Mouse (Mus musculus) layer of hippocampus, postnatal 36 days (tissue): ENCODE results near the gene Gm44965. TPM values are rescaled to one million over a fixed set of nuclear protein-coding genes. Genes with fewer than 3 reads are reported as not detected.
A peak's percentile ranks its signal among the peaks of the same experiment; 100 is the strongest.

Experiments
- DNase-seq, 2 experiments: peaks; one replicate each; pipeline ENCODE4 v3.0.0; 2022
- total RNA-seq, 2 experiments: library from RNA; stranded (reverse); gene quantifications; 2 replicates each; pipeline ENCODE4 v1.2.3; 2021

Gene Gm44965
- not detected for total RNA-seq

DNA sequence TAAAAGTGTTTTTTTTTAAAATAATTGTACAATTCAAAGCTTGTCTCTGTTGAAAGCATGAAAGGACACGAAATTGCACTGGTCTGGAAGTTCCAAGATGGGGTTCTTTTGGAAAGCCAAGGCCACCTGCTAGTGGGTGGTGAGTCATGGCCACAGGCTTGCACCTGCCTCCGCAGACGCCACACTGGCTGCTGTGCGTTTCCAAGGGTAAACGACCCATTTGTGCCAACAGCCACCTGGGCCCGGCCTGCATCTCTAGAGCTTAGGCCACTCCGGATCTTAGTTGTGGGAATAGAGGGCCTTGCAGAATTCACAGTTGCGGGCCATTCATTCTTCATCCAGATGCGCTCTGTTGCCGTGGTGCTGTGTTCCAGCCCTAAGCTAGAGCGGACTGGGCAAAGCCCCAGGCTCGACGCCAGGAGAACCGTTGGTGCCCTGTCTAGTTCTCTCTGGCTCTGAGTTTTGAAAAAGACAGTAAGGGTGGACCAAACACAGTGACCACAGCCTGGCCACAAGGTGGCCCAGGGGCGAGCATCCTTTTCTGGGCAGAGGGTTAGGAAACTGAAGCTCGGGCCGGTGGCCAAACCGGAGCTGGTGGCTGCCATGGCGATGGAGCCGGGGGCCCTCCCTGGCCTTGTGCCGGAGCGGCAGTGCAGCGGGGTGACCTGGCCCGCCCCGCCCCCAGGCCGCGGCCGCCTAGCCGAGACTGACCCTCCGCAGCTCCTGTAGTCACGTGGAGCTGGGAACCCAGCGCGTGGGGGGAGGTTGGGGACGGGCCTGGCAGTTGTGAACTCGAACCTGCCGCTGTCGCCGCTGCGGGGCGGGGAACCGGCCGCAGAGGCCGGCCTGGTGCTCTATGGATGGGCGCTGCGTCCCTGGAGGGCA lies at the start of gene Gm44965, which contains the start of gene Repin1:
Gm44965 (plus strand) TSS at position 784 of the 885 bp plus-strand sequence.
Repin1 (plus strand) TSS at position 726 of the 885 bp plus-strand sequence.
- DNase-seq: peak; percentile 91 to 93

GRCm38 (mm10) chr6:48545251-48545650 lies 48.5 kb upstream of the Gm44965 start:
- no peak for DNase-seq

DNA sequence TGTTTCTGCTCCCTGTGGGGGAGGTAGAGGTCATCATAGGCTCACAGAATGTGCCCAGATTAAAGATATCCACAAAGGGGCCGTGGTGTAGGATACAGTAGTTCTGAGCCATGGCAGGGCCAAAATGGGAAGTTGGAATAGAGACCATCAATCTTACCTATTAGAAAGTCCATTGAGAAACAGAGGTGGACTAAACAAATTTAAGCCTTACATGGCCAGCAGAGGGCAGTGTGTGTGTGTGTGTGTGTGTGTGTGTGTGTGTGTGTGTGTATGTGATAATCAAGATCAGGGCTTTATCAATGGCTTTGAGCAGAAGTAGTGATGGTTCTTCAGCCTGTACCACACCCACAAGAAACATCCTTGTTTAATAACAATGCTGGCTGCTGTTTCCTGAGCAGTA lies 47.5 kb upstream of the Gm44965 start:
- no peak for DNase-seq

DNA sequence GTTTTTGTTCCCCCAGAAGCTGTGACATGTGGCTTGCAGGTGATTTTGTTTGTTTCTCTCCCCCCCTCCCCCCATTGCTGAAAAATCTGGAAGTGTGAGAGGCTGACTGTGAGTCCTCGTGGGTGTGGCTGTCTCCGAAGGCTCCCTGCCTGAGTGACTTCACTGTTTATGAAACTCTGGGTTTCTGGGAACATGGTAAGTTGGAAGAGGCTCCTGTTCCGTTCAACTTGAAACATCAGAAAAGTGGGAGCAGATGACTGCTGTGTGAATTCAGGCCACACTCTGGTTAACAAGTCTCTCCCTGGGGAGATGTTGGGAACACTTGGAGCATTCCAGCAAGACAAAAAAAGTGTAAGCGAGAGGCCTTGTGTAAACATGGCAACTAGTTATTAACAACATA lies 46.9 kb upstream of the Gm44965 start:
- no peak for DNase-seq

DNA sequence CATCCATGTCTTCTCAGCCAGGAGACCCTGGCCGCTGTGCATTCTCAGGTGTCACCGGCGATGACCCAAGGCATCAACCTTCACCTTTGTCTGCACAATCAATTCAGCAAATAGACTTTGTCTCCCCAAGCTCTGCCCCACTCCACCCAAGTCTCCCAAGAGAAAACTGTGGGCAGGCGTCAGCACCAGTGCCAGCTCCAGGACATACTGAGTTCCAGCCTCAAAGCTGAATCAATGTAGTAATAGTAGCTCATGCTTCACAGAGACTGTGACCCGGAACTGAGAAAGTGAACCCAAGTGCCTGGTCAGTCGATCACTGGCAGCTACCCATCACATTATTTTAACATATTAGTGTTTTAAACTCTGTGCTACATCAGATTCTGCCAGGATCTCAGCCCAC lies 45.4 kb upstream of the Gm44965 start:
- no peak for DNase-seq

DNA sequence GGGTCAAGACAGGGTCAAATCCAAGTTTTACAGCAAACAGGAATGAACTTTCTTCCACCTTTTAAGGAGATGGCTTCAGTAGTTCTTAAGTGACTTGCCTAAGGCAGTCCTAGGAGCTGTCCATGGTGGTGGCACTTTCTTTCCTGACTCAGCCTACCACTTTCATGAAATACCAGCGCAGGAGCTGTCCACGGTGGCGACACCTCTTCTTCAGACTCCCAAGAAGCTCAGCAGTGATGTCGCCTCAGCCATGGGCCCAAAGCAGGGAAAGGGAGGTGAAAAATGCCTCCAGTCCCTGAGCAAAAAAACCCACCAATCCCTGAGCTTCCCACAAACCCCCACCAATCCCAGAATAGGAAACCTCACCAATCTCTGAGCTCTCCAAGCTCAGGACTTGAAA lies 40.8 kb upstream of the Gm44965 start:
- no peak for DNase-seq

- DNase-seq: no peak
Observed at GRCm38 (mm10) chr6:48553819-48554218, 39.9 kb upstream of the Gm44965 start.

DNA sequence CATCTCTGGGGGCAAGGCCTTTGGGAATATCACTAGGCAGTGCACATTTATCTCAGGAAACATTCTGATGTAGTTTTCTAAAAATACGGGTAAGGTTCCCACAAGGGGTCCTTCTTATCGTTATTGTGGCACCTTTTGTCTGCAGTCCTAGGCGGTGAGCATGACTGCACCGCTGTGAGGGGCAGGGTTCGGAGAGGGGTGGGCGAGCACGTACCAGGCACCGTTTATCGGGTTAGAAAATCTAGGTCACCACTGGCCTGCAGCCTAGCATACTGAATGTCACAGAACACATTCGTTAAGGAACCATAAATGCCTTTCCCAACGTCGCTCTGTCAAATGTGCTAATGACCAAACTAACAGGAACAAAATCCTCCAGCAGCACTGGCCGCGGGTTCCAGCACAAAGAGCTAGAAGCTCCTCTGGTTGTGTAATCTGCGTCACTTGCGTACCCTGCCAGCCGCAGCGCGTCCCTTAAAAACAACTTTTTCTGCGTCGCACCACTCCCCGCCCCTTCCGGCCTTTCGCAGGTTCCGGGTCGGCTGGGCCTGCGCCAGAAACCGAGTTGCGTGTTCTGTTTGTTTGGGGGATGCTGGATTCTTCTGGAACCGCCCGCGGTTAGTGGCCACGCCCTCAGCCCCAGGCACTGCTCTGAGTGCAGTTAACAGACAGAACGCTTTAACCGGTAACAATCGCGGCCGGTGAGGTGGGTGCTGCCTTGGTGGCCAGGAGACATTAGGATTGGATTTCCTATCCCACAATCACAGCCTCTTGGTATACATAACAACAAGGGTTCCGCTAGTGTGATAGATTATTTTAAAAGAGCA lies 39.2 kb upstream of the Gm44965 start, which contains the start of gene Lrrc61:
Lrrc61 (plus strand) TSS at position 517 of the 824 bp plus-strand sequence.
- DNase-seq: peak; percentile 97 to 98

- peak; percentile 42 to 44 for DNase-seq
Observed at GRCm38 (mm10) chr6:48555104-48555890, 38.4 kb upstream of the Gm44965 start.

DNA sequence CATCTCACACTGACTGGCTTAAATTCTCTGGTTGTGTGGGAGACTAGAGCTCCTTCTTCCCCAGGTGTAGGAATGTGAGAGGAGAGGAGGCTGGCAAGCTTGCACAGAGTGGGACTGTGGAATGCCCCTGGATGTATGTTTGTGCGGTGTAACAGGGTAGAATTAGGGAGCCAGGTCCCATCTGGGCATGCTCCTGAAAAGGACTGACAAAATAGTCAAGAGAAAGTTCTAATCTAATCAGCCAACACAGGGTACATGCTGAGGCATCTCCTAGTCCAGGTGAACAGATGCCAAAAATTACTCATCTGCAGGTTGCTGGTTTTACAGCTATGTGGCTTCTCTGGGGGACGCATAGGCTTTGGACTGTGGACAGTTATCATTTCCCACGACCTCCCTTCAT lies 37.8 kb upstream of the Gm44965 start:
- no peak for DNase-seq

- no peak for DNase-seq
Observed at GRCm38 (mm10) chr6:48565693-48566310, 27.9 kb upstream of the Gm44965 start.

- DNase-seq: no peak
Observed at GRCm38 (mm10) chr6:48566312-48566711, 27.4 kb upstream of the Gm44965 start.

GRCm38 (mm10) chr6:48568036-48568984 lies 25.4 kb upstream of the Gm44965 start:
- DNase-seq: no peak

GRCm38 (mm10) chr6:48569065-48569807 lies 24.5 kb upstream of the Gm44965 start:
- DNase-seq: no peak

DNA sequence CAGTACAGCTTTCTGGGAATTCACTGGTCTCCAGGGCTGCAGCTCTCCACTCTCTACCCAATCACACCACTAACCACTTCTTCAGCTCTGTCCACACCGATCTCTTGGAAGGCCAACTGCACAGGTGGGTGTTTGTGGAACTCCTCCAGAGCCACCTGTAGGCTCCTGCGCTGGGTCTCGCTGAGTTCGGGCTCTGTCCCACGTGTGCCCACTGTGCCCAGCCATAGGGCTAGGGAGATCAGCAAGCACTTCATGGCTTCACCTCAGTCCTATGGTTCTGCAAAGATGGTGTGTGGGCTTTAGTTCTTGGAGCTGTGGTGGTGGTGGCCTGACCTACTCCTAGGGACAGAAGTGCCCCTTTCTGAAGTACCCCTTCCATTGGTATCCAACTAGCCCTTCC lies 21.7 kb upstream of the Gm44965 start:
- DNase-seq: no peak

- no peak for DNase-seq
Observed at GRCm38 (mm10) chr6:48572572-48573061, 21.1 kb upstream of the Gm44965 start, which contains the start of gene Rarres2. Gene Rarres2, minus strand, starts transcription at chr6:48572789.

DNA sequence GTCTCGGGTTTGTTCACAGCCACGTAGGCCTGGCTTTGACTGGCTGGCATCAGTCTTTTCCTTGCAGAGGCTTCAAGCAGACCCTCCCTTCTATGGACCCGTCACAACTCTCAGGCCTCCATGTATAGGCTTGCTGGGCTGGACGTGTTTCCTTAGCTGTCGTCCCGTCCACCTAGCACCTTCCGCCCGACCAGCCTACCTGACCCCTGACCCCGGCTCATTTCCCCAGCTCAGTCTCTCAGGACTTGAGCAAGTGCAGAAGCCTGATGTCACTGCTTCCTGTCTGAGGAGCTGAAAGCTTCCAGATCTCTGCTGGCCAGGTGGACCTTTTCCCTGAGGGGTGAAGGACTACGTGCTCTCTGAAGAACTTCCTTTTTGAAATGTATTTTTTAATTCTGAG lies 20.5 kb upstream of the Gm44965 start:
- no peak for DNase-seq

DNA sequence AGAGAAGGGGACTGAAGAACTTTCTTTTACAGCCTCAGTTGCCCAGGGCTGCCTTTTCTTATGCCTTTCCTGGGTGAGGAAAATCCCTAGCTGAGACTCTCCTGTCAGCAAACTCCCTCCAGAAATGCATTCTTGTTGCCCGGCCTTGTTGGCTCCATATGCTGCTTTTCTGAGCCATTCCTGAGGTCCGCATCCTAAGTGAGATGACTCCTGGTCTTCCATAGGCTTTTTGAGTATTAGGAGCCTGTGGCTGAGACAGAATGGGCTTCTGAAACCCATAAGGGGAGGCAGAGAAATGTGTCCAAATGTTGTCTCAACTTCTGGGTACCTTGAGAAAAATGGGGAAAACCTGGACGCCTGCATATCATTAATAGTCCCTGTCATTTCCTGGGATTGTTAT lies 19.8 kb upstream of the Gm44965 start:
- DNase-seq: no peak

DNA sequence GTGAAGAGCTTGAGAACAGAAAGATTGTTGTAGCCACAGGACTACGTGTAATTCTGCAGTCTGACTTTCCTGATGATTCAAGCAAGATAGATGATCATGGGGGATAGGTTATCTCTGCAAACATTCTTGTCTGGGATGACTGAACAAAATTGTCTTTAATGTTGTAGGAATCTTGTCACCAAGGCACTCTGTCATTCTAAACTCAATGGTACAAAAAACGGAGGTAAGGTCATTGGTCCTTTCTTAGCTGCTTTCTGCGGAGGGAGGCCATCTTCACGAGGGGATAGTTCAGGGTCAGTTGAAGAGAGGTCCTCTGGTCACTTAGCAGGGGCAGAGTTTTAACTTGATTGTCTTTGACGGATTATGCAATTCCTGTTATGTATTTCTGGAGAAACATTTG lies 15.0 kb upstream of the Gm44965 start:
- DNase-seq: no peak

DNA sequence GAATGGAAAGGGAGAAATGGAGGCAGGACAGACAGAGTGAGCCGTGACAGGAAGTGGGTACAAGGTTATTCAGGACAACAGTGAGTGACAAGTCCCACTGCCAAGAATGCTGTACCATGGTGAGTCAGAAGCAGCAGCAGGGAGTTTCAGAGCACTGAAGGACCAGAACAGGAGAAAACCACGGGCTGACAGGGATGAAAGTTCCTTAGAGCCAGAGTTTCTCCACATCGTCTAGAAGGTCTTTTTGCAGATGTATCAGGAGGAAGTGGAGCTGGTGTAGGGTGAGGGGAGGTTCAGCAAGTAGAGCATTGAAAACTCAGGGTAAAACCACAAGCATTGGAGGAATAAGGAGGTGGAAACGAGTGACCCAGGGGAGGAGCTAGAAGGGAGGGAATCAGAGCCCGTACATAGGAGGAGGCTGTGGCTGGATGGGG lies 14.5 kb upstream of the Gm44965 start:
- no peak for DNase-seq
